Mouse (Mus musculus): Measurements from ENCODE around the gene Glipr2. TPM values are rescaled to one million over a fixed set of nuclear protein-coding genes. Genes with fewer than 3 reads are reported as not detected.

The Glipr2 gene
- polyA plus RNA-seq, 1 experiment from 2014 or later, result 78.5 TPM

DNA sequence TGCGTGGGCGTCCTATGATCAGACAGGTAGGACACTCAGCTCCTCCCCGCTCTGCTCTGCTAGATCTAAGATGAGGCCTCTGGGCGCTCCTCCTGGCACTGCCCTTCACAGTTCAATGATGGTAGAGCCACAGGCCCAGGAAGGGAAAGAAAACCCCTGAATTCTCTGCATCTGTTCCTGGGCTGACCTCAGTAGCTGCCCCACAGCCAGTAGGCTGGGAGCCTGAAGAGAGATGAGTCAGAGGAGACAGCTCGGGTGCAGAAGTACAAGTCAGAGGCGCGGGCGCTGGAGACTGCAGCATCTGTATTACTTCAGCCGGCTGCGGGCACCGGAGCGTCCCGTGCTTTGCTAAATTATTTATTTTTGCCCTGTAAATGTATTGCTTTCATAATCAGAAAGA lies 11.4 kb downstream of the Glipr2 start:
- H3K36me3 ChIP-seq (ENCODE audit: control insufficient read depth, insufficient read depth, low read length), result no peaks in the 10 kb centered on the region
- no peak overlapping the region for H3K4me2 ChIP-seq (ENCODE audit: low read depth, low read length)
- H3K4me1 ChIP-seq (ENCODE audit: control insufficient read depth, insufficient read depth, low read length), result peaks cover 54% of the 10 kb centered on the region
- 47% methylated on average over 13 of the region's 13 CpGs for WGBS
- H3K9me3 ChIP-seq (ENCODE audit: control insufficient read depth, low read length), result no peaks in the 10 kb centered on the region
- ATAC-seq, result no peak
- H3K9ac ChIP-seq (ENCODE audit: low read depth, low read length), result peak overlapping the region; percentile 43; the same call in 1 of the 2 replicates
- H3K27me3 ChIP-seq (replicated peaks; ENCODE audit: control insufficient read depth, insufficient read depth, low read length), result no peaks in the 10 kb centered on the region
- peak overlapping the region; percentile 63 for H3K27ac ChIP-seq (ENCODE audit: low read length)
- no peak overlapping the region for H3K4me3 ChIP-seq (ENCODE audit: low read length)

GRCm38 (mm10) chr4:43969373-43969772 lies 12.2 kb downstream of the Glipr2 start:
- peak overlapping the region; percentile 59 for H3K27ac ChIP-seq (ENCODE audit: low read length)
- H3K4me2 ChIP-seq (ENCODE audit: low read depth, low read length), result no peak overlapping the region
- no peaks in the 10 kb centered on the region for H3K36me3 ChIP-seq (ENCODE audit: control insufficient read depth, insufficient read depth, low read length)
- H3K4me3 ChIP-seq (ENCODE audit: low read length), result no peak overlapping the region
- H3K4me1 ChIP-seq (ENCODE audit: control insufficient read depth, insufficient read depth, low read length), result peaks cover 48% of the 10 kb centered on the region
- 38% methylated on average over 4 of the region's 4 CpGs for WGBS
- no peak for ATAC-seq
- H3K9me3 ChIP-seq (ENCODE audit: control insufficient read depth, low read length), result no peaks in the 10 kb centered on the region
- H3K27me3 ChIP-seq (replicated peaks; ENCODE audit: control insufficient read depth, insufficient read depth, low read length), result no peaks in the 10 kb centered on the region
- H3K9ac ChIP-seq (ENCODE audit: low read depth, low read length), result no peak overlapping the region

DNA sequence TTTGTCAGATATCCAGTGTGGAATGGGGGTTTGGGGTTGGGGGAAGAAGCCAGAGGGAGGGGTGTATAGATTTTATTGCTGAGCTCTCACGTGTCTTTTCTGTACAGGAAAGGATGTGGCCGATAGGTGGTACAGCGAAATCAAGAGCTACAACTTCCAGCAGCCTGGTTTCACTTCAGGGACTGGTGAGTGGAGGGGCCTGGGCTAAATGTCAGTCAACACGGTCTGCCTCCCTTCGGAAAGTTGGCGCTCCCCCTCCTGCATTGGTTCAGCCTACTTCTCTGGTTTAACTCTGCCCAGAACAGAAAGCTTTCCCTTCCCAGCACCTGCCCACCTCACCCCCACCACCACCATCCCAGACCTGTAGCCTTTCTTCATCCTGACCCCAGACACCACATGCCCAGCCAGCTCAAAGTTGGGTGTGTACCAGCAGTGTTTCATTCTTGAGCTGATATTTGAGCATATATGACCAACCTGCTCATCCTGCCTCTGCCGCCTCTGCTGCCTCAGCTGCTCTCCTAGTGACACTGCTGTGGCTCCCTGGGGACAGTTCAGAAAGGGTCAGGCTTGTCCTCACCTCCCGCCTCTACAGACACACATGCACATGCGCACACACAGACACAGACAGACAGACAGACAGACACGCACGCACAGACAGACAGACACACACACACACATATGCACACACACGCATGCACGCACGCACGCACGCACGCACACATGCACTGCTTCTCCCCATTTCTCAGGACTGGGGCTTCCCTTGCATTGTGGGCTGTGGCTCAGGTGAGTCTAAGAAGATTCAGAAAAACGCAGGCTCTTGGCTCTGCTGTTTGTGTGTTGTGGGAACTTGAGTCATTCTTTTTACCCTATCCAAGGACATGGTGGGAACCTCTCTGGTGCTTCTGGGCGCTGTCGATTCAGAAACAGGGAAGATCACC lies 13.5 kb downstream of the Glipr2 start:
- Histone ChIP-seq H3K9ac (ENCODE audit: low read depth, low read length) (no peak overlapping the region), H3K4me3 (ENCODE audit: low read length) (no peak overlapping the region), H3K36me3 (ENCODE audit: control insufficient read depth, insufficient read depth, low read length) (no peaks in the 10 kb centered on the region), H3K9me3 (ENCODE audit: control insufficient read depth, low read length) (no peaks in the 10 kb centered on the region), H3K4me2 (ENCODE audit: low read depth, low read length) (no peak overlapping the region), H3K4me1 (ENCODE audit: control insufficient read depth, insufficient read depth, low read length) (peaks cover 39% of the 10 kb centered on the region), H3K27me3 (replicated peaks; ENCODE audit: control insufficient read depth, insufficient read depth, low read length) (no peaks in the 10 kb centered on the region), H3K27ac (ENCODE audit: low read length) (no peak overlapping the region)
- WGBS, result 92% methylated on average over 20 of the region's 20 CpGs
- no peak for ATAC-seq

DNA sequence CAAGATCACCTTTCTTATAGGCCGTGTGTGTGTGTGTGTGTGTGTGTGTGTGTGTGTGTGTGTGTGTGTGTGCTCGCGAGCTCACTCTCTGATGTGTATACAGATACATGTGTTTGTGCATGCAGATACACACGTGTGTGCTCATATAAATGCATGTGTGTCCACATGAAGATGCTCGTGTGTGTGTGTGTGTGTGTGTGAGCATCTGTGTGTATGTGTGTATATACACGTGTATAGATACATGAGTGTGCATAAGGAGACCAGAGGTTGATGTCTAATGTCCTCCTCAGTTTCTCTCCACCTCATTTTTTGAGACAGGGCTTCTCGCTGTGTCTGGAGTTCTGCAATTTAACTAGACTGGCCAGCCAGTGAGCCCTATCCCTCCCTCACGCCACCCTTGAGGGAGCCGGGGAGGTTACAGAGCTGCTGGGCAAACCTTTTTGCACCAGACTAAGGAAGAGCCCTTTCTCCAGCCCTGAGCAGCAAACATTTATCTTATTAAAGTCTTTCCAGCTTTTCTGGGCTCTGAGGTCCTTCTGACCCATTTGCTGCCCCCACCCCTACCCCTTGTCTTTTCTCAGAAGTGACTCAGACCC lies 14.4 kb downstream of the Glipr2 start:
- peak overlapping the region; percentile 32; the same call in 1 of the 2 replicates for H3K9ac ChIP-seq (ENCODE audit: low read depth, low read length)
- H3K9me3 ChIP-seq (ENCODE audit: control insufficient read depth, low read length), result no peaks in the 10 kb centered on the region
- H3K27me3 ChIP-seq (replicated peaks; ENCODE audit: control insufficient read depth, insufficient read depth, low read length), result no peaks in the 10 kb centered on the region
- 59% methylated on average over 9 of the region's 9 CpGs for WGBS
- no peak overlapping the region for H3K4me3 ChIP-seq (ENCODE audit: low read length)
- H3K27ac ChIP-seq (ENCODE audit: low read length), result peak overlapping the region; percentile 73
- peak; percentile 12; the same call in 1 of the 2 replicates for ATAC-seq
- peaks cover 35% of the 10 kb centered on the region for H3K4me1 ChIP-seq (ENCODE audit: control insufficient read depth, insufficient read depth, low read length)
- 0 out of 2 replicates have a peak overlapping the region, but pooled peaks have one; percentile 12 for H3K4me2 ChIP-seq (ENCODE audit: low read depth, low read length)
- H3K36me3 ChIP-seq (ENCODE audit: control insufficient read depth, insufficient read depth, low read length), result no peaks in the 10 kb centered on the region

- H3K9ac ChIP-seq (ENCODE audit: low read depth, low read length), result peak overlapping the region; percentile 32; the same call in 1 of the 2 replicates
- WGBS, result 4% methylated on average over 8 of the region's 8 CpGs
- H3K4me3 ChIP-seq (ENCODE audit: low read length), result no peak overlapping the region
- peak overlapping the region; percentile 73 for H3K27ac ChIP-seq (ENCODE audit: low read length)
- ATAC-seq, result peak; percentile 74
- no peaks in the 10 kb centered on the region for H3K36me3 ChIP-seq (ENCODE audit: control insufficient read depth, insufficient read depth, low read length)
- 0 out of 2 replicates have a peak overlapping the region, but pooled peaks have one; percentile 12 for H3K4me2 ChIP-seq (ENCODE audit: low read depth, low read length)
- peaks cover 35% of the 10 kb centered on the region for H3K4me1 ChIP-seq (ENCODE audit: control insufficient read depth, insufficient read depth, low read length)
- no peaks in the 10 kb centered on the region for H3K9me3 ChIP-seq (ENCODE audit: control insufficient read depth, low read length)
- no peaks in the 10 kb centered on the region for H3K27me3 ChIP-seq (replicated peaks; ENCODE audit: control insufficient read depth, insufficient read depth, low read length)
Observed at GRCm38 (mm10) chr4:43972137-43972591, 15.0 kb downstream of the Glipr2 start.

GRCm38 (mm10) chr4:43973526-43973981 lies 16.4 kb downstream of the Glipr2 start:
- no peak overlapping the region for H3K4me2 ChIP-seq (ENCODE audit: low read depth, low read length)

GRCm38 (mm10) chr4:43974914-43975616 lies 17.9 kb downstream of the Glipr2 start:
- no peak overlapping the region for H3K4me3 ChIP-seq (ENCODE audit: low read length)
- no peaks in the 10 kb centered on the region for H3K9me3 ChIP-seq (ENCODE audit: control insufficient read depth, low read length)
- no peak overlapping the region for H3K9ac ChIP-seq (ENCODE audit: low read depth, low read length)
- H3K36me3 ChIP-seq (ENCODE audit: control insufficient read depth, insufficient read depth, low read length), result no peaks in the 10 kb centered on the region
- peaks cover 27% of the 10 kb centered on the region for H3K4me1 ChIP-seq (ENCODE audit: control insufficient read depth, insufficient read depth, low read length)
- WGBS, result 65% methylated on average over 10 of the region's 10 CpGs
- no peak overlapping the region for H3K4me2 ChIP-seq (ENCODE audit: low read depth, low read length)
- no peak overlapping the region for H3K27ac ChIP-seq (ENCODE audit: low read length)
- no peaks in the 10 kb centered on the region for H3K27me3 ChIP-seq (replicated peaks; ENCODE audit: control insufficient read depth, insufficient read depth, low read length)
- ATAC-seq, result no peak

More at GRCm38 (mm10) chr4:43973526-43973981, 16.4 kb downstream of the Glipr2 start:
- Histone ChIP-seq H3K4me1 (ENCODE audit: control insufficient read depth, insufficient read depth, low read length) (peaks cover 32% of the 10 kb centered on the region), H3K27ac (ENCODE audit: low read length) (no peak overlapping the region), H3K36me3 (ENCODE audit: control insufficient read depth, insufficient read depth, low read length) (no peaks in the 10 kb centered on the region), H3K9ac (ENCODE audit: low read depth, low read length) (no peak overlapping the region), H3K27me3 (replicated peaks; ENCODE audit: control insufficient read depth, insufficient read depth, low read length) (no peaks in the 10 kb centered on the region), H3K9me3 (ENCODE audit: control insufficient read depth, low read length) (no peaks in the 10 kb centered on the region), H3K4me3 (ENCODE audit: low read length) (no peak overlapping the region)
- no peak for ATAC-seq
- WGBS, result 58% methylated on average over 4 of the region's 4 CpGs

- no peak for ATAC-seq
- no peaks in the 10 kb centered on the region for H3K36me3 ChIP-seq (ENCODE audit: control insufficient read depth, insufficient read depth, low read length)
- H3K27ac ChIP-seq (ENCODE audit: low read length), result no peak overlapping the region
- H3K27me3 ChIP-seq (replicated peaks; ENCODE audit: control insufficient read depth, insufficient read depth, low read length), result no peaks in the 10 kb centered on the region
- H3K4me3 ChIP-seq (ENCODE audit: low read length), result no peak overlapping the region
- peaks cover 24% of the 10 kb centered on the region for H3K4me1 ChIP-seq (ENCODE audit: control insufficient read depth, insufficient read depth, low read length)
- no peak overlapping the region for H3K9ac ChIP-seq (ENCODE audit: low read depth, low read length)
- no peak overlapping the region for H3K4me2 ChIP-seq (ENCODE audit: low read depth, low read length)
- H3K9me3 ChIP-seq (ENCODE audit: control insufficient read depth, low read length), result no peaks in the 10 kb centered on the region
- WGBS, result 74% methylated on average over 6 of the region's 6 CpGs
Observed at GRCm38 (mm10) chr4:43976223-43976740, 19.1 kb downstream of the Glipr2 start.

All from intestine, embryonic 16.5 days (tissue).